Mouse (Mus musculus) thymus, adult 2 months (tissue): ENCODE data around the gene Setd3.

ENCODE experiments used
- CTCF ChIP-seq: fragments of 200-500 bp; IDR thresholded peaks from 2 replicates; pipeline ENCODE4 v1.5.1; 2012; ENCODE audit warnings: mild to moderate bottlenecking, control low read depth, low read length, moderate library complexity, borderline replicate concordance; ENCODE audit not compliant: control insufficient read depth, poor library complexity, insufficient read depth; ENCODE audit errors: extremely low read depth
- POLR2A ChIP-seq: fragments of 200-500 bp; IDR thresholded peaks from 2 replicates; pipeline ENCODE4 v1.6.1; 2012; ENCODE audit warnings: mild to moderate bottlenecking, low read length, control low read depth, moderate library complexity; ENCODE audit not compliant: control insufficient read depth, poor library complexity, insufficient read depth; ENCODE audit errors: extremely low read depth

DNA sequence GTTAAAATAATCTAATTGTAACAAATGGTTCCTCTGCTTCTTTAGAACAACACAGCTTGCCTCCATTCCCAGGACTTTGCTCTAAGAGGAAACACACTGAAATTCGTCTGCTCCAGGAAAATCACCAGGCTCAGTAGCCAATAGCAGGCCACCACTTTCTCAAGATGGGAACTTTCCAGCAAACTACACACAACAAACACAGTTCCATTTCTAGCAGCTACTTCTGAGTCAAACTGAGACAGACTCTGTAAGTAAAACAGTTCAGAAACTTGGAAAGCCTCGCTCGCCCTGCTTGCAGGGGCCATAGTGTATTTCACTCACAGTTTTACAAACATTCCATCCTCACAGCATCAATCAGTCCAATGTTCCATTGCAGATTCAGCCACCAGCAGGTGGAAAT is 2.7 kb downstream of the Setd3 start:
- TF ChIP-seq POLR2A (no peak), CTCF (no peak)
